ENCODE assay signal across 22 mouse cellular contexts in the genomic region with DNA sequence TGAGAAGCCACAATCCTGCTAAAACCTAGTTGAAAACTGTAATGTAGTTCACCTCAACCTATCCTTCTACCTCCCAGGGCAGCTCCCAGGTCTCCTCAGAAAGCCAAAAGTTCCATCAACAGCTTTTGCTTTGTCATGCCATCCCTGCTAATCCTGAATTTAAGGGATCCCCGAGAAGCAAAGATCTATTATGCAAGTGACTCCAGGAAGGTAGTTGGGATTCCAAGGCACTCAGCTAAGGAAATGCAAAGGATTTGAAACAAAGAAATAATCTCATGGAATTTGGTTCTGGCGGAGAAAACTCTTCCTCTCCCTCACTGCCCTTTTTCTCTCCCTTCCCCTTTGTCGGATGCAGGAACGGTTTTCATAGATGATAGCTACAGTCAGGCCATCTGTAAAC. TPM values are rescaled to one million over a fixed set of nuclear protein-coding genes. Genes with fewer than 3 reads are reported as not detected.
DNase-seq lines count a peak whose midpoint lies in the region; ATAC-seq lines count a peak whose summit lies in the region.
"Had no signal": no experiment of that assay in that cellular context is flagged by ENCODE, and none has a peak within 500 bp of the region (broad histone marks: within the 10 kb centered on the region; RNA-seq: fewer than 3 reads in every experiment).

No protein-coding gene starts in this region.

- H3K4me3 ChIP-seq in forebrain, embryonic 13.5 days = no peak overlapping the region
- H3K4me3 ChIP-seq in forebrain, embryonic 11.5 days (ENCODE audit: low read depth, low read length) = no peak overlapping the region
- H3K4me3 ChIP-seq in midbrain, embryonic 13.5 days (replicated peaks) = no peak overlapping the region
- H3K4me3 ChIP-seq in midbrain, embryonic 16.5 days (ENCODE audit: low read depth, low read length) = no peak overlapping the region
- no peak overlapping the region for H3K4me3 ChIP-seq in forebrain, embryonic 15.5 days
- H3K4me3 ChIP-seq: embryonic facial prominence, embryonic 15.5 days; intestine, embryonic 15.5 days; layer of hippocampus, adult 2 months; lung, embryonic 15.5 days; megakaryocyte, embryonic 14.5 days had no signal

- no peak for ATAC-seq in forebrain, embryonic 13.5 days
- ATAC-seq in forebrain, embryonic 11.5 days (replicated peaks; ENCODE audit: low FRiP score) = no peak
- ATAC-seq in midbrain, embryonic 13.5 days = no peak
- ATAC-seq in midbrain, embryonic 16.5 days = no peak
- ATAC-seq in forebrain, embryonic 15.5 days (replicated peaks) = no peak
- ATAC-seq: CD4-positive, CD25-positive, alpha-beta regulatory T cell, adult 4 months; hindbrain, embryonic 16.5 days; intestine, embryonic 15.5 days had no signal

- peak overlapping the region; percentile 31 for H3K27ac ChIP-seq in forebrain, embryonic 13.5 days
- H3K27ac ChIP-seq in forebrain, embryonic 11.5 days (ENCODE audit: low read depth, low read length) = no peak overlapping the region
- H3K27ac ChIP-seq in midbrain, embryonic 13.5 days = peak overlapping the region; percentile 53; the same call in 1 of the 2 replicates
- H3K27ac ChIP-seq in midbrain, embryonic 16.5 days (ENCODE audit: low read length) = no peak overlapping the region
- H3K27ac ChIP-seq in forebrain, embryonic 15.5 days (replicated peaks) = peak overlapping the region; percentile 46; the same call in 1 of the 2 replicates
- H3K27ac ChIP-seq: embryonic facial prominence, embryonic 15.5 days; intestine, embryonic 15.5 days; layer of hippocampus, adult 2 months; liver, embryonic 14.5 days; lung, embryonic 15.5 days had no signal

- H3K36me3 ChIP-seq in forebrain, embryonic 13.5 days (ENCODE audit: poor library complexity, severe bottlenecking) = peaks cover 5% of the 10 kb centered on the region; the same call in 1 of the 2 replicates
- no peaks in the 10 kb centered on the region for H3K36me3 ChIP-seq in forebrain, embryonic 11.5 days (ENCODE audit: control insufficient read depth, insufficient read depth, low read length)
- H3K36me3 ChIP-seq in midbrain, embryonic 13.5 days = no peaks in the 10 kb centered on the region
- no peaks in the 10 kb centered on the region for H3K36me3 ChIP-seq in midbrain, embryonic 16.5 days (ENCODE audit: control insufficient read depth, insufficient read depth, low read length)
- no peaks in the 10 kb centered on the region for H3K36me3 ChIP-seq in forebrain, embryonic 15.5 days
- H3K36me3 ChIP-seq: intestine, embryonic 15.5 days had no signal

- H3K27me3 ChIP-seq in forebrain, embryonic 13.5 days = no peaks in the 10 kb centered on the region
- H3K27me3 ChIP-seq in forebrain, embryonic 11.5 days (ENCODE audit: control insufficient read depth, insufficient read depth, low read length) = no peaks in the 10 kb centered on the region
- no peaks in the 10 kb centered on the region for H3K27me3 ChIP-seq in midbrain, embryonic 13.5 days
- no peaks in the 10 kb centered on the region for H3K27me3 ChIP-seq in midbrain, embryonic 16.5 days (ENCODE audit: control insufficient read depth, insufficient read depth, low read depth, low read length)
- no peaks in the 10 kb centered on the region for H3K27me3 ChIP-seq in forebrain, embryonic 15.5 days
- H3K27me3 ChIP-seq: embryonic facial prominence, embryonic 15.5 days; intestine, embryonic 15.5 days; lung, embryonic 15.5 days; megakaryocyte, embryonic 14.5 days had no signal

- H3K9me3 ChIP-seq in forebrain, embryonic 13.5 days (replicated peaks) = no peaks in the 10 kb centered on the region
- H3K9me3 ChIP-seq in forebrain, embryonic 11.5 days (ENCODE audit: control insufficient read depth, low read length) = no peaks in the 10 kb centered on the region
- H3K9me3 ChIP-seq in midbrain, embryonic 13.5 days = no peaks in the 10 kb centered on the region
- H3K9me3 ChIP-seq in midbrain, embryonic 16.5 days (replicated peaks; ENCODE audit: control insufficient read depth, low read length, poor library complexity, severe bottlenecking) = no peaks in the 10 kb centered on the region
- no peaks in the 10 kb centered on the region for H3K9me3 ChIP-seq in forebrain, embryonic 15.5 days
- H3K9me3 ChIP-seq: embryonic facial prominence, embryonic 15.5 days; intestine, embryonic 15.5 days; lung, embryonic 15.5 days; megakaryocyte, embryonic 14.5 days had no signal

- H3K4me2 ChIP-seq in forebrain, embryonic 13.5 days = no peak overlapping the region
- no peak overlapping the region for H3K4me2 ChIP-seq in forebrain, embryonic 11.5 days (ENCODE audit: low read depth, low read length, severe bottlenecking)
- H3K4me2 ChIP-seq in midbrain, embryonic 13.5 days (replicated peaks) = no peak overlapping the region
- H3K4me2 ChIP-seq in midbrain, embryonic 16.5 days (ENCODE audit: low read length) = no peak overlapping the region
- no peak overlapping the region for H3K4me2 ChIP-seq in forebrain, embryonic 15.5 days (replicated peaks)
- H3K4me2 ChIP-seq: embryonic facial prominence, embryonic 15.5 days; intestine, embryonic 15.5 days; lung, embryonic 15.5 days had no signal

- H3K4me1 ChIP-seq in forebrain, embryonic 13.5 days = peaks cover 42% of the 10 kb centered on the region
- peaks cover 9% of the 10 kb centered on the region; the same call in 1 of the 2 replicates for H3K4me1 ChIP-seq in forebrain, embryonic 11.5 days (replicated peaks; ENCODE audit: control insufficient read depth, insufficient read depth, low read length)
- H3K4me1 ChIP-seq in midbrain, embryonic 13.5 days (replicated peaks) = peaks cover 43% of the 10 kb centered on the region
- peaks cover 23% of the 10 kb centered on the region for H3K4me1 ChIP-seq in midbrain, embryonic 16.5 days (ENCODE audit: control insufficient read depth, insufficient read depth, low read length)
- H3K4me1 ChIP-seq in forebrain, embryonic 15.5 days = peaks cover 42% of the 10 kb centered on the region

- no peak for DNase-seq in forebrain, embryonic 11.5 days (ENCODE audit: low spot score)
- no peak for DNase-seq in kidney, adult 8-10 months
- no peak for DNase-seq in retina, embryonic 14.5 days (ENCODE audit: low spot score)
- DNase-seq: adrenal gland, postnatal 14 days; cerebellum, adult 8-10 months; gastrocnemius, postnatal 14 days; heart, adult 11 months; heart, postnatal 36 days; kidney, postnatal 25 days; lung, postnatal 36 days had no signal

- no peak overlapping the region for H3K9ac ChIP-seq in forebrain, embryonic 13.5 days
- H3K9ac ChIP-seq in forebrain, embryonic 11.5 days (ENCODE audit: low read length) = no peak overlapping the region
- no peak overlapping the region for H3K9ac ChIP-seq in midbrain, embryonic 13.5 days (replicated peaks)
- no peak overlapping the region for H3K9ac ChIP-seq in midbrain, embryonic 16.5 days (ENCODE audit: low read depth, low read length)
- no peak overlapping the region for H3K9ac ChIP-seq in forebrain, embryonic 15.5 days (replicated peaks)
- H3K9ac ChIP-seq: embryonic facial prominence, embryonic 15.5 days; intestine, embryonic 15.5 days; liver, embryonic 14.5 days; lung, embryonic 15.5 days had no signal

- WGBS in forebrain, embryonic 13.5 days = 15% methylated on average over 4 of the region's 4 CpGs
- WGBS in forebrain, embryonic 11.5 days = 20% methylated on average over 4 of the region's 4 CpGs
- whole genome bisulfite sequencing in midbrain, embryonic 13.5 days = 13% methylated on average over 4 of the region's 4 CpGs
- WGBS in midbrain, embryonic 16.5 days = 19% methylated on average over 4 of the region's 4 CpGs
- WGBS in forebrain, embryonic 15.5 days = 24% methylated on average over 4 of the region's 4 CpGs

RNA-seq across cellular contexts. Expression of a gene that starts 45.6 kb away (rescaled TPM):
- 49.9 and 50.0 TPM in 2 replicates for polyA plus RNA-seq in forebrain, embryonic 13.5 days (2015; fragmentation: Nextera tagmentation; extraction: Ambion mirVana)
- polyA plus RNA-seq in forebrain, embryonic 11.5 days (2014; fragmentation: Nextera tagmentation; extraction: Ambion mirVana) = 60.1 and 60.8 TPM in 2 replicates
- polyA plus RNA-seq in midbrain, embryonic 13.5 days (2015; fragmentation: Nextera tagmentation; extraction: Ambion mirVana) = 48.7 and 55.0 TPM in 2 replicates
- 41.5 and 43.3 TPM in 2 replicates for polyA plus RNA-seq in midbrain, embryonic 16.5 days (2015; fragmentation: Nextera tagmentation; extraction: Ambion mirVana)
- polyA plus RNA-seq in forebrain, embryonic 15.5 days (2015; fragmentation: Nextera tagmentation; extraction: Ambion mirVana) = 51.8 and 55.1 TPM in 2 replicates

Comparison
In these comparisons a context has a peak if more than half of its experiments do, and no peak if none do; other contexts are left out.
1. H3K27ac ChIP-seq: peak in forebrain, embryonic 13.5 days (single experiment), midbrain, embryonic 13.5 days (single experiment) and forebrain, embryonic 15.5 days (single experiment); none in forebrain, embryonic 11.5 days (single experiment) and midbrain, embryonic 16.5 days (single experiment).